Mouse (Mus musculus) spleen, adult 12 weeks (tissue): ENCODE results near the gene Eif3f.

Experiments
- DNase-seq: peaks from one replicate; pipeline ENCODE4 v3.0.0; 2022; ENCODE audit warnings: low spot score

Gene Eif3f

GRCm38 (mm10) chr7:108933794-108934731, at the start of gene Eif3f:
Gene Eif3f, plus strand, starts transcription at chr7:108934417.
- DNase-seq: peak; percentile 83

- DNase-seq: no peak
Measured at GRCm38 (mm10) chr7:108884906-108885305, 49.3 kb upstream of the Eif3f start, which contains the start of gene Olfr518. Gene Olfr518, minus strand, starts transcription at chr7:108885006.

GRCm38 (mm10) chr7:108894320-108894719, 39.9 kb upstream of the Eif3f start, which contains the start of gene Olfr519:
Gene Olfr519, minus strand, starts transcription at chr7:108894420.
- DNase-seq: no peak

- DNase-seq: no peak
Measured at GRCm38 (mm10) chr7:108903969-108904368, 30.2 kb upstream of the Eif3f start.

- DNase-seq: no peak
Measured at GRCm38 (mm10) chr7:108927043-108927442, 7.2 kb upstream of the Eif3f start.

GRCm38 (mm10) chr7:108928280-108929188, 5.7 kb upstream of the Eif3f start:
- no peak for DNase-seq

DNA sequence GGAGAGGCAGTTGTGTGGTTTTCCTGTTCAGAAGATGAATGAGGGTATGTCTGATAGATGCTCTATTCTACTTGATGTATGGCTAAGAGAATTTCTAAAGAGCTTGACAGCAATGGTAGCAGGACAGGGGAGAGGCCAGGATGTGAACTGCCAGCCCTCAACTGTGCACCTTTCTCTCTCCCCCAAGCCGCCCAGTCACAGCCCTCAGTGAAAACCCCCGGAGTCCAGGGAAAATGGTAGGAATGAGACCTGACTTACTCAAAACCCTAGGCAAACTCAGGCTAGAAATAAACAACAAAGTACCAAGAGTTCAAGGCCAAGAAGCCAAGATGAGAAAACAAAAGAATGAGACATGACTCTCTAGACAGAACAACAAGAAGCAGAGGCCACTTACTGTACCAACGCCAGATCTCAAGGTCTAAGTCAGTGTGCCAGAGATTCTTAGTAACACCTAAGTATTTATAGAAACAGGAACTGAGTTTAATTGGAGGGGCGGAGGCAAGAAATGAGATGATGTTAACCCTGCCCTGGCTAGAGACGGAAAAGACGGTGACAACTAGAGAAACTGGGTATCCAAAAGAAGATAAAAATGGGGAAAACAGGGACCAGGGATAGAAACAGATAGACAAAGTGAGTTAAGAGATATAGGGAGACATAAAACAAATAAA, 4.4 kb upstream of the Eif3f start, which contains the start of gene Nlrp10:
Gene Nlrp10, minus strand, starts transcription at position 453 of the 668 bp plus-strand sequence.
- DNase-seq: no peak

DNA sequence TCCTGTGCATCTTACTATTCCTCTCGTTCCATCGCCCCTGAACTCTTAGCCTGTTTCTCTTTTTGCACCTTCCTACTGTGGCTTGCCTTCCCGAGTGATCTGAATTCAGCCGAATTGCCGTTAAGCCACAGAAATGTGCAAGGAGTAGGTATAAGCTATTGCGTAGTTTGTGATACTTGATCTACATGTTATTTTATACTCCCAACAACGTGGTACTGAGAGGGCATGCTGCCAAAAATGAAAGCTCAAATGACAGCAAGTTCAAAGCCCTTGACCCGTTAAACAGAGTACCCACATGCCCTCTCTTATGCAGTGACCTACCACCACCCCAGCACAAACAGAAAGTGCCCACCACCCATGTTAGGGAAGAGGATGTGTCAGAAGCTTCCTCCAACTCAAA, 619 bp downstream of the Eif3f start:
- DNase-seq: no peak

DNA sequence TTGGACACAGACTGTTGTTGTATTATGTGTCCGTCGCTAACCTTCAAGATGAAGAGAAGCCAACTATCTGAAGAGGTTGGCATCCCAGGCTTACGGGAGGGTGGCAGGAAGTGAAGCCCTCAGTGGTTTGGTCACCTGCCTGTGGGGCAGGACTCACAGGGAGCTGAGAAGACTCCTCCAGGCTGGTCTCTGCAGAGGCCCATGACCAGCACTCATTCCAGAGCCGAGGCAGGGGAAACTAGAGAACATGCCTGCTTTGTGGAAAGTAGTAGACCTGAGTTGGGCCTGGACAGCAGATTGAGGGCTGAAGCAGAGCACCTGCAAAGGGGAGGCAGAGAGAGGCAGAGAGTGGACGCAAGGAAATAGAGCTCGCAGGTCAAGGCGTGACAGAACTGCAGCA, 1.2 kb downstream of the Eif3f start:
- no peak for DNase-seq

DNA sequence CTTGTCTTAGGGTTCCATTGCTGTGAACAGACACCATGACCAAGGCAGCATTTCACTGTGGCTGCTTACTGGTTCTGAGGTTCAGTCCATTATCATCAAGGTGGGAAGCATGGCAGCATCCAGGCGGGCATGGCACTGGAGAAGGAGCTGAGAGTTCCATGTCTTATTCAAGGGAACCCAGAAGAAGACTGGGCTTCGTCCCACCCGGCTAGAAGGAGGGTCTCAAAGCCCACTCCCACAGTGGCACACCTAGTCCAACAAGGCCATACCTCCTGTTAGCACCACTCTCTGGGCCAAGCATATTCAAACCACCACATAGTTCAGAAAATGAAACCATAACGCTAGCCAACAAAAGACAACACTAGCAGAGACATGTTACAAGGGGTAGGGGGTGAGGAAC, 2.4 kb downstream of the Eif3f start:
- DNase-seq: no peak

DNA sequence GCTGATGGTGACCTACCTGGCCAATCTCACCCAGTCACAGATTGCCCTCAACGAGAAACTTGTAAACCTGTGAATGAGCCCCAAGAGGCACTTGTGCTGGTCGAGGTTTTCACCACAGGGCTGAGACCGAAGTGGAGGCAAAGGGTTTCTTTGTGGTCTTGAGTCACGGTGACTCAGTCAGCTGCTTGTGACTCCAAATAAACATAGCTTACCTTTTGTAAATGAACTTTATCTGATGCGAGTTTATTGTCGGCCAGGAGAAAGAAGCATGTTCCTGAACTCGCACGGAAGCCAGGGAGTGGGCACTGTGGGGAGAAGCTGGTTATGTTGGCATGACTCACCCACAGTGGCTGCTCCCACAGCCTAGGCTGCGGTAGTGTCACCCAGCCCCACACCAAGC, 7.2 kb downstream of the Eif3f start:
- no peak for DNase-seq

DNA sequence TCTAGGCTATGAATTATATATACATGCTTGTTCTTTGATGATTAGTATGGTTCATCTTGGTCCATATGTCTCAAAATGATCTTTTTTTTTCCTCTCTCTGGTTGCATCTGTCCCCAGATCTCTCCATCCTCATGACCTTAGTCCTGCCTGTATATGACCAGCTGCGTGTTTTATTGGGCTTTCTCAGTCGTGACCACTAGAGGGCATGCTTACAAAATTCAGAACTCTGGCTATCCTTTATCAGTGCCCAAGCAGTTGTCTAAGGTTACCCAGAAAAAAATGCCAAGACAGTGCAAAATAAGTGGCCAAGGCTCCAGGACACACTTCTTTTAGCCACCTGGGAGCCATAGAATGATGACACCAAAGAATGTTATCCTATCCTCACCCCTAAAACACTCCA, 9.8 kb downstream of the Eif3f start:
- no peak for DNase-seq

GRCm38 (mm10) chr7:108948611-108949010, 14.4 kb downstream of the Eif3f start:
- DNase-seq: no peak

DNA sequence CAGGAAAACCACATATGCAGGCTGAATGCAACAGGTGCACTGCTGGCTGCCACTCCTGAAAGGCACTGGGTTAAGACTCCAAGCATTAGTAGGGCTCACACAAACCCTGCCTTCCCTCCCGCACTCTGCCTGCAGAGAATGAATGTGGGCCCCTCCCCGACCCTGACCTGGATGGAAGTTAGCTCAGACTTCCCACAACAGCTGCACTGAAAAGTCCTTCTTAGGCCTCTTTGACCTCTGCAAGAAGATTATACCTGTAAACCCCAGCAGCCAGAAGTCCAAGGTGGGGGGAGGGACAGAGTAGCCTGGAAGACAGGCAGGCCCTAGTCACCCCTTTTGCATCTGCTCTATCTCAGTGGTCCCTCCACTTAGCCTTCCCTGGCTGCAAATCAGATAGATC, 15.1 kb downstream of the Eif3f start:
- DNase-seq: no peak

DNA sequence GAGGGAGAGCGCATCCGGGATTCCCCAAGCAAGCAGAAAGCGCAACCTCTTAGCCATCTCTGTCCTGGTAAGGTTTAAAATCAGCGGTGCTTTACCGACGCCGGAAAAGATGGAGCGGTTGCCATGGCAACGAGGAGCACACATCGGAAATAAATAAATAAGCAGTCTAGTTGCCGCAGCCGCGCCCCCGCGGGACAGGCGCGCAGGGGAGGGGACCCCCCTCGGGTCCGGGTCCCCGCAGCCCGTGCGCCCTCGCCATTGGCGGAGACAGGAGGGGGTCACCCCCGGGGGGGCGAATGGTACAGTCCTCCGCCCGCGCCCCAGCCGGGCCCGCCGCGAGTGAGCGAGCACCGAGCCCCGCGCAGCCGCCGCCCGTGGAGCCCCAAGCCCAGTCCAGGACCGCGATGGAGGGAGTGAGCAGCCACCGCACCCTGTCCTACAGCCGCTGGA, 16.1 kb downstream of the Eif3f start, which contains the start of gene Tub:
Gene Tub, plus strand, starts transcription at position 27 of the 450 bp plus-strand sequence.
- peak; percentile 12 for DNase-seq

DNA sequence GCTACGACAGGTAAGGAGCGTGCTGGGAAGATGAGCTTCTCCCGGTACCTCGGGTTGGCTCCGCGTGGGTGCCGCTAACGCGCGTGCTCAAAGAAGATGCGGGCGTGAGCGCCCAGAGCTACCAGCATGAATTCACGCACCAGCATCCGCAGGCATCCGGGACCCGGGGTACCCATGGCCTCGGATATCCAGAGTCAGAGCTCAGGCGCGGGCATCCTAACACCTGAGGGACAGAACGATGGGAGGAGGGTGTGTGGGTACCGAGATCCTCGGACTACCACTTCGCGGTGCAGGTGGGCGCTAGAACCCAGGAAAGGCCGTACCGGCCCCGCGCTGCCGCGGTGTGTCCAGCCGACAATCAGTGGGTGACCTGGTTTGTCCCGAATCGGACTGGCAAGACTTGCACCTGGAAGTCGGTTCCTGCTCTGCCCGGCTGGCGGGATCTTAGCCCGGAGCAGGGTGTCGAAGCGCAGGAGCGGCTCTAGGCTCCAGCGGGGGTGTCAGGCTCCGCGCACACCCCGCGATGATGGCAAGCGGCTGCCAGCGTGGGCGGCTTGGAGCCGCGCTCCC, 16.6 kb downstream of the Eif3f start:
- no peak for DNase-seq

DNA sequence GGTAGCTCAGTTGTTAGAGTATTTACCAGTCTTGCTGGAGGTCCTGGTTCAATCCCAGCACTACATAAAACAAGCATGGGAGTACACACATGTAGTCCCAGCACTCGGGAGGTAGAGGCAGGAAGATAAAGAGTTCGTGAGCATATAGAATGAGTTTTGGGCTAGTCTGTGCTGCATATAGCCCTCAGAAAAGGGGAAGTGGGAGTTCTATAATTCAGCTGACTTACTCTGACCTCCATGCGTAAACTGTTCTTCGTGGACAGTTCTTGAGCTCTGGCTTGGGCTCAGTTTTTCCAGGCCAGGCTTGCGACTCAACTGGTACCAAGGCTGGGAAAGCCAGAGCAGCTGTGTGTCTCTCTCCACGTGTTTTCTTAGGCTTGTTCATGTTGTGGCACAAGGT, 18.6 kb downstream of the Eif3f start:
- DNase-seq: no peak

DNA sequence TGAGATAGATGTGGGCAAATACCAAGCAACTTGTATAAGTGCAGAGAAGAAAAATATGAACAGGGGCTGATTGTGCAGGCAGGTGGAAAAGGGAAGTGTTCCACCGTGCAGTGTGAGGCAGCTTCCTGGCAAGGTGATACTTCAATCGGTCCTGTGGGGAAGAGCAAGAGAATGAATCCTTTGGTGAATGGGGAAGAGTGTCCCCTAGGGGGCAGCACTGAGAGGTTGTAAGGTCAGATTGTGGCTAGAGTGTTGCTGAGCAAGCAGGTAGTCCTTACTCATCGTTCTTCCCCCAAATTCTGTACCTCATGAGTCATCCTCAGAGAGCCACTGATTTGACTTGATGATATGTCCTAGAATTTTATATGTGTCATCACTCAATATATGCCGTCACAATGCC, 20.0 kb downstream of the Eif3f start:
- DNase-seq: peak; percentile 14

DNA sequence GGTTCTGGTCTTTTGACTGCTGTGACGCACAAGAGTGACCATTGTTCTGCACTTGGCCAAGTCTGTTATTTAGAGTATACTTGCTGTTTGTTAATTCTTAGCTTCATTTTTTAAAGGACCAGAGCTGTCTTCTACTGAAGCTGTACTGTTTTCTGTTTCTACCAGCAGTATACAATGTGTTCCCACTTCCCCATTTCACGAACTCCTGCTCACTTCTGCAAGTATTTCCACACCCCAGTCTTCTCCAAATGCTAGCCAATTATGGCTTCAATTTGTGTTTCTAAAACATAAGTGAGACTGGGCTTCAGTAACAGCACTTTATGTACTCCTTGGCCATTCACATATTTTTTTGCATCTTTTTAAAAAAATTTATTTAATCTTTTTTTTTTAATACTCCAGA, 23.5 kb downstream of the Eif3f start:
- no peak for DNase-seq

GRCm38 (mm10) chr7:108965968-108966367, 31.8 kb downstream of the Eif3f start:
- DNase-seq: no peak

- no peak for DNase-seq
Measured at GRCm38 (mm10) chr7:108966742-108967362, 32.6 kb downstream of the Eif3f start.
